Mouse (Mus musculus): Measurements from ENCODE around the gene Wdr93.
"Not testable (repeated sequence)": the region's sequence is repeated elsewhere in the genome, so short reads cannot be mapped to it uniquely, and the experiment has no call there.

Wdr93 gene

GRCm38 (mm10) chr7:79756334-79756733 lies 13.4 kb downstream of the Wdr93 start:
- no peak for DNase-seq

- no peak for DNase-seq
Measured at GRCm38 (mm10) chr7:79758176-79758575, 15.2 kb downstream of the Wdr93 start.

- DNase-seq: no peak
Measured at GRCm38 (mm10) chr7:79759766-79760165, 16.8 kb downstream of the Wdr93 start.

- DNase-seq: no peak
Measured at GRCm38 (mm10) chr7:79761124-79761876, 18.3 kb downstream of the Wdr93 start.

- no peak for DNase-seq
Measured at GRCm38 (mm10) chr7:79762106-79762505, 19.1 kb downstream of the Wdr93 start.

GRCm38 (mm10) chr7:79765991-79766390 lies 23.0 kb downstream of the Wdr93 start:
- no peak for DNase-seq

GRCm38 (mm10) chr7:79769664-79770063 lies 26.7 kb downstream of the Wdr93 start:
- no peak for DNase-seq

GRCm38 (mm10) chr7:79771561-79772512 lies 28.9 kb downstream of the Wdr93 start:
- DNase-seq: no peak

GRCm38 (mm10) chr7:79780647-79781626 lies 38.0 kb downstream of the Wdr93 start:
- peak; percentile 84 to 87 for DNase-seq

- DNase-seq: no peak
Measured at GRCm38 (mm10) chr7:79781826-79782515, 39.0 kb downstream of the Wdr93 start.

GRCm38 (mm10) chr7:79782516-79782855 lies 39.5 kb downstream of the Wdr93 start:
- no peak for DNase-seq

GRCm38 (mm10) chr7:79786295-79786694 lies 43.3 kb downstream of the Wdr93 start:
- DNase-seq: peak; percentile 79 to 83

GRCm38 (mm10) chr7:79789812-79790211 lies 46.8 kb downstream of the Wdr93 start:
- not testable (repeated sequence) for DNase-seq

- peak; percentile 53 to 72 for DNase-seq
Measured at GRCm38 (mm10) chr7:79792635-79793421, 49.9 kb downstream of the Wdr93 start.

- no peak for DNase-seq
Measured at GRCm38 (mm10) chr7:79793688-79794087, 50.7 kb downstream of the Wdr93 start, which contains the start of gene Mesp1. Gene Mesp1 (minus strand): TSS chr7:79793788.

- DNase-seq: no peak
Measured at GRCm38 (mm10) chr7:79798606-79799005, 55.6 kb downstream of the Wdr93 start.

GRCm38 (mm10) chr7:79799048-79799447 lies 56.1 kb downstream of the Wdr93 start:
- peak; percentile 90 to 92 for DNase-seq

- DNase-seq: no peak
Measured at GRCm38 (mm10) chr7:79799506-79799905, 56.5 kb downstream of the Wdr93 start.

- no peak for DNase-seq
Measured at GRCm38 (mm10) chr7:79800336-79800735, 57.4 kb downstream of the Wdr93 start.

- DNase-seq: no peak
Measured at GRCm38 (mm10) chr7:79801391-79801790, 58.4 kb downstream of the Wdr93 start.

GRCm38 (mm10) chr7:79802037-79802436 lies 59.1 kb downstream of the Wdr93 start:
- no peak for DNase-seq

All from kidney, postnatal 4 days (tissue).